Comparison of ENCODE assay signal across 8 mouse cellular contexts in genomic region chr3:51701281-51701751, GRCm38 (mm10). TPM values are rescaled to one million over a fixed set of nuclear protein-coding genes. Genes with fewer than 3 reads are reported as not detected.
DNase-seq lines count a peak whose midpoint lies in the region; ATAC-seq and TF ChIP-seq lines count a peak whose summit lies in the region.

No protein-coding gene starts in this region.

- H3K4me3 ChIP-seq in left cerebral cortex, adult 2 months, result peak overlapping the region; percentile 53

- peak; percentile 92 for TF ChIP-seq CTCF in left cerebral cortex, adult 2 months (IDR thresholded peaks at IDR 0.05)

- peak; percentile 88 for ATAC-seq in activated CD4-positive, CD25-positive, alpha-beta regulatory T cell, adult 4 months
- peak; percentile 83 for ATAC-seq in common myeloid progenitor, adult 5-6 weeks (replicated peaks; ENCODE audit: low read depth, poor library complexity, severe bottlenecking)
- ATAC-seq in megakaryocyte, adult 5-6 weeks (ENCODE audit: poor library complexity, severe bottlenecking), result peak; percentile 93

- intact Hi-C loops in left cerebral cortex, adult 2 months (cut with DNase I), result loop anchor here (1.0 to 10.0 kb wide), 7 partner anchors 86 to 541 kb away; no protein-coding TSS in a partner anchor

- H3K27ac ChIP-seq in left cerebral cortex, adult 2 months, result peak overlapping the region; percentile 66

- peak; percentile 62 to 73 for DNase-seq in gastrocnemius, adult 8-10 months (ENCODE audit: low spot score in 2 of 2)
- peak; percentile 74 for DNase-seq in hindlimb bud, embryonic 11.5 days (ENCODE audit: extremely low spot score, low read depth, low spot score)
- DNase-seq in left cerebral cortex, adult 2 months (ENCODE audit: extremely low spot score in 1 of 2, low spot score in 2 of 2), result peak; percentile 74
- peak; percentile 62 to 67 for DNase-seq in right cerebral cortex, adult 2 months (ENCODE audit: low spot score in 2 of 2)
- DNase-seq in urinary bladder, postnatal 4 days (ENCODE audit: low spot score in 2 of 2), result peak; percentile 60 to 67

RNA-seq across cellular contexts. Expression of gene Mgst2, which starts 41.2 kb away (rescaled TPM):
- 100 to 1,000 TPM in 1 of 2 experiments, 10 to 100 TPM in 1; 82.2 to 161 TPM for polyA plus RNA-seq in activated CD4-positive, CD25-positive, alpha-beta regulatory T cell, adult 4 months (2017; shearing (Covaris generic))
- 2.3 and 9.9 TPM in 2 replicates for total RNA-seq in common myeloid progenitor, adult 5-6 weeks (2017)
- total RNA-seq in gastrocnemius, adult 8-10 months (2022), result 1 to 10 TPM in 1 of 4 experiments, under 1 TPM in 1, not detected in 2; 0.52 to 1.6 TPM
- not detected for total RNA-seq in left cerebral cortex, adult 2 months (2021)
- 66.9 and 85.5 TPM in 2 replicates for total RNA-seq in megakaryocyte, adult 5-6 weeks (2015)
- total RNA-seq in megakaryocyte, adult 5-6 weeks (2017), result 38.3 and 40.8 TPM in 2 replicates

Comparison
In these comparisons a context has a peak if more than half of its experiments do, and no peak if none do; other contexts are left out.
1. Peak in every context shown above with its lines: DNase-seq, ATAC-seq, H3K4me3 ChIP-seq and H3K27ac ChIP-seq.